7 mouse cellular contexts compared by ENCODE assay signal in the genomic region with DNA sequence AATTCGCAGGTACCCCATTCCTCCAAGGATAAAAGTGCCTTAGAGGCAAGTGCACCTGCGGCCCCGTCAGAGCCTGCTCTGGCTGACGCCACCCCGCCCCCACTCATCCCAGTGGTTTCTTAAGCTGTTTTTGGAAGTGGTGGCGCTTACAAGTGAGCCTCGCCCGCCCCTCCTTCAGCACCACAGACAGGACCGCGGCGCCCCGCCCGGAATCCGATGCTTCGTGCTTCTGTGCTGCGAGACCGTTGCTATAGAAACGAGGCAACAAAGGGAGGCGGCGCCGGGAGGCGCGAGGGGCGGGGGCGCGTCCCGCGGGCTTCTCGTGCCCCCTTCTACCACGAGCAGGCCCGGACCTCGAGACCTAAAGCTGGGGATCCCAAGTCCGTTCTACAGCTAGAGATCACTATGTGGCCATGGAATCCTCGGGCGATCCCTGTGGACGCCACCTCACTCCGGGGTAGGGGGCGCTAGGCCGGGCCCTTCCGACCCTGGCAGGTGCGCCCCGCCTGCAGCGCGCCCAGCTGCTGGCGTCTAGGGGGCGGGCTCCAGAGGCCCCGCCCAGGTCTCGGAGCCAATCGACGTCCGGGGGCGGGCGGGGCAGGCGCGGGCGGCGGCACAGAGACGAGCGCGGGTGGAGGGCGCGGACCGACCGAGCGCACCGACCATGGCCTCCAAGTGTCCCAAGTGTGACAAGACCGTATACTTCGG. TPM values are rescaled to one million over a fixed set of nuclear protein-coding genes. Genes with fewer than 3 reads are reported as not detected.
DNase-seq lines count a peak whose midpoint lies in the region; ATAC-seq lines count a peak whose summit lies in the region.

Crip2 (plus strand) TSS at position 329 of the 708 bp plus-strand sequence.

- H3K9me3 ChIP-seq in embryonic facial prominence, embryonic 12.5 days = no peaks in the 10 kb centered on the region
- H3K9me3 ChIP-seq in midbrain, embryonic 12.5 days = no peaks in the 10 kb centered on the region

- H3K27ac ChIP-seq in embryonic facial prominence, embryonic 12.5 days = 0 out of 2 replicates have a peak within 1 kb of the TSS, but pooled peaks have one; percentile 25
- peak within 1 kb of the TSS; percentile 93 for H3K27ac ChIP-seq in midbrain, embryonic 12.5 days (replicated peaks)

- under 1% methylated on average over 68 of the region's 68 CpGs for WGBS in embryonic facial prominence, embryonic 12.5 days
- 1% methylated on average over 58 of the region's 68 CpGs for WGBS in midbrain, embryonic 12.5 days

- H3K4me3 ChIP-seq in embryonic facial prominence, embryonic 12.5 days = peak within 1 kb of the TSS; percentile 44
- peak within 1 kb of the TSS; percentile 72 for H3K4me3 ChIP-seq in midbrain, embryonic 12.5 days

- peak within 1 kb of the TSS; percentile 61 for H3K4me2 ChIP-seq in embryonic facial prominence, embryonic 12.5 days (replicated peaks)
- H3K4me2 ChIP-seq in midbrain, embryonic 12.5 days (replicated peaks) = peak within 1 kb of the TSS; percentile 65

- ATAC-seq in embryonic facial prominence, embryonic 12.5 days (ENCODE audit: insufficient number of reproducible peaks, insufficient read depth, low FRiP score, low TSS enrichment) = peak; percentile 71
- ATAC-seq in midbrain, embryonic 12.5 days (ENCODE audit: low FRiP score, low read depth) = peak; percentile 89

- intact Hi-C loops in left cerebral cortex, postnatal 4 days (cut with DNase I) = no loop called here

- peaks cover 25% of the 10 kb centered on the region for H3K4me1 ChIP-seq in embryonic facial prominence, embryonic 12.5 days
- peaks cover 46% of the 10 kb centered on the region for H3K4me1 ChIP-seq in midbrain, embryonic 12.5 days

- H3K36me3 ChIP-seq in embryonic facial prominence, embryonic 12.5 days = peaks cover 36% of the 10 kb centered on the region
- H3K36me3 ChIP-seq in midbrain, embryonic 12.5 days = peaks cover 55% of the 10 kb centered on the region

- H3K9ac ChIP-seq in embryonic facial prominence, embryonic 12.5 days = peak within 1 kb of the TSS; percentile 48; the same call in 1 of the 2 replicates
- peak within 1 kb of the TSS; percentile 78 for H3K9ac ChIP-seq in midbrain, embryonic 12.5 days (replicated peaks)

- H3K27me3 ChIP-seq in embryonic facial prominence, embryonic 12.5 days = peaks cover 35% of the 10 kb centered on the region
- peaks cover 11% of the 10 kb centered on the region for H3K27me3 ChIP-seq in midbrain, embryonic 12.5 days

- peak; percentile 85 for DNase-seq in adrenal gland, postnatal 25 days
- peak; percentile 100 for DNase-seq in heart, adult 11 months
- DNase-seq in kidney, adult 11 months = peak; percentile 89
- DNase-seq in left cerebral cortex, postnatal 4 days = peak; percentile 88
- peak; percentile 80 to 89 for DNase-seq in spleen, postnatal 10 days (ENCODE audit: low spot score in 2 of 2)

RNA-seq across cellular contexts. Expression of gene Crip2, which starts in this region (rescaled TPM):
- 65.9 and 69.0 TPM in 2 replicates for total RNA-seq in adrenal gland, postnatal 25 days (2021)
- 78.8 and 88.4 TPM in 2 replicates for polyA plus RNA-seq in embryonic facial prominence, embryonic 12.5 days (2016; fragmentation: Nextera tagmentation; extraction: Ambion mirVana)
- total RNA-seq in left cerebral cortex, postnatal 4 days (2021) = 100 to 1,000 TPM; 306 to 334 TPM
- polyA plus RNA-seq in midbrain, embryonic 12.5 days (2016; fragmentation: Nextera tagmentation; extraction: Ambion mirVana) = 257 and 284 TPM in 2 replicates

Comparison
In these comparisons a context has a peak if more than half of its experiments do, and no peak if none do; other contexts are left out.
1. Peak in every context shown above with its lines: DNase-seq, ATAC-seq, H3K4me3 ChIP-seq and H3K27ac ChIP-seq.